Mouse (Mus musculus): ENCODE data around the gene Sh3bgrl2.

- TF ChIP-seq POLR2A (IDR thresholded peaks at IDR 0.05; ENCODE audit: insufficient read depth, low read length) = no peak
- TF ChIP-seq EP300 (IDR thresholded peaks at IDR 0.05; ENCODE audit: insufficient read depth, low read depth, low read length) = no peak
Measured at GRCm38 (mm10) chr9:83593811-83594210, 45.7 kb downstream of the Sh3bgrl2 start.

Data from ES-Bruce4 (cell line).